Mouse (Mus musculus) myocyte (in vitro differentiated cells): ENCODE results near the gene Ces2f. TPM values are rescaled to one million over a fixed set of nuclear protein-coding genes. Genes with fewer than 3 reads are reported as not detected.

Source experiments
- H3K27me3 ChIP-seq: one replicate; pipeline ENCODE4 v1.6.1; 2011; ENCODE audit not compliant: control insufficient read depth, insufficient read depth, insufficient read length
- H3K36me3 ChIP-seq: one replicate; pipeline ENCODE4 v1.6.1; 2011; ENCODE audit not compliant: control insufficient read depth, insufficient read depth
- H3K4me2 ChIP-seq: one replicate; pipeline ENCODE4 v1.6.1; 2011; ENCODE audit warnings: low read depth, control low read depth
- H3K4me3 ChIP-seq: one replicate; pipeline ENCODE4 v1.5.1; 2011; ENCODE audit warnings: mild to moderate bottlenecking, control low read depth, moderate library complexity
- H3K79me2 ChIP-seq: one replicate; pipeline ENCODE4 v1.6.1; 2011; ENCODE audit not compliant: control insufficient read depth, insufficient read depth
- H3ac ChIP-seq: one replicate; pipeline ENCODE4 v1.6.1; 2011; ENCODE audit not compliant: control insufficient read depth, insufficient read length
- CEBPB ChIP-seq: IDR thresholded peaks from 2 replicates; pipeline ENCODE4 v1.6.1; 2011; ENCODE audit warnings: mild to moderate bottlenecking, moderate library complexity; ENCODE audit not compliant: poor library complexity, insufficient read depth, severe bottlenecking
- E2F4 ChIP-seq: IDR thresholded peaks from one replicate; pipeline ENCODE4 v1.6.1; 2011; ENCODE audit warnings: mild to moderate bottlenecking, control low read depth, moderate library complexity; ENCODE audit not compliant: insufficient read depth
- MAX ChIP-seq: IDR thresholded peaks from one replicate; pipeline ENCODE4 v1.6.1; 2011; ENCODE audit warnings: low read depth, mild to moderate bottlenecking, control low read depth
- MYOD1 ChIP-seq, 3 experiments: IDR thresholded peaks; one replicate each; pipeline ENCODE4 v1.6.1; 2011; ENCODE audit warnings: control low read depth in 2 of 3, low read depth in 2 of 3, mild to moderate bottlenecking in 2 of 3, moderate library complexity in 1 of 3; ENCODE audit not compliant: insufficient read length in 2 of 3, control insufficient read depth in 1 of 3
- MYOG ChIP-seq, 3 experiments: IDR thresholded peaks; one replicate each; pipeline ENCODE4 v1.6.1; 2011; ENCODE audit warnings: control low read depth in 2 of 3, low read depth in 2 of 3, mild to moderate bottlenecking in 2 of 3; ENCODE audit not compliant: insufficient read length in 2 of 3, control insufficient read depth in 1 of 3, insufficient read depth in 1 of 3
- POLR2A ChIP-seq: IDR thresholded peaks from one replicate; pipeline ENCODE4 v1.6.1; 2011; ENCODE audit warnings: low read depth, mild to moderate bottlenecking, control low read depth, moderate library complexity; ENCODE audit not compliant: insufficient read length
- POLR2AphosphoS2 ChIP-seq: IDR thresholded peaks from one replicate; pipeline ENCODE4 v1.6.1; 2011; ENCODE audit warnings: low read depth, control low read depth; ENCODE audit not compliant: insufficient read length
- REST ChIP-seq: IDR thresholded peaks from one replicate; pipeline ENCODE4 v1.6.1; 2011; ENCODE audit warnings: mild to moderate bottlenecking, control low read depth, moderate library complexity; ENCODE audit not compliant: insufficient read depth, insufficient read length
- SRF ChIP-seq: IDR thresholded peaks from one replicate; pipeline ENCODE4 v1.6.1; 2011; ENCODE audit warnings: low read depth; ENCODE audit not compliant: control insufficient read depth, insufficient read length
- TCF12 ChIP-seq: IDR thresholded peaks from one replicate; pipeline ENCODE4 v1.6.1; 2011; ENCODE audit warnings: mild to moderate bottlenecking, control low read depth; ENCODE audit not compliant: poor library complexity, insufficient read depth, severe bottlenecking
- TCF3 ChIP-seq: IDR thresholded peaks from one replicate; pipeline ENCODE4 v1.6.1; 2011; ENCODE audit warnings: low read depth, control low read depth; ENCODE audit not compliant: insufficient read length
- USF1 ChIP-seq: IDR thresholded peaks from one replicate; pipeline ENCODE4 v1.6.1; 2011; ENCODE audit warnings: low read depth, mild to moderate bottlenecking, control low read depth, moderate library complexity
- polyA plus RNA-seq: library from polyadenylated mRNA; unstranded; fragments of >200 nt; fragmentation: generic; extraction: Trizol; gene quantifications from one replicate; pipeline ENCODE4 v1.2.1, GENCODE M21; 2012; ENCODE audit warnings: missing spikeins

Ces2f gene
- polyA plus RNA-seq, 1 experiment, result 0.02 TPM

GRCm38 (mm10) chr8:104927301-104927700 lies 19.9 kb upstream of the Ces2f start:
- Histone ChIP-seq H3K79me2 (no peaks in the 10 kb centered on the region), H3K27me3 (no peaks in the 10 kb centered on the region), H3K36me3 (no peaks in the 10 kb centered on the region), H3ac (no peak overlapping the region), H3K4me3 (no peak overlapping the region), H3K4me2 (no peak overlapping the region)
- TF ChIP-seq MYOD1 (IDR thresholded peaks at IDR 0.05; ENCODE audit: control insufficient read depth in 1 of 3, insufficient read length in 2 of 3, low read depth in 2 of 3) (no peak), POLR2AphosphoS2 (no peak), MAX (no peak), MYOG (IDR thresholded peaks at IDR 0.05; ENCODE audit: control insufficient read depth in 1 of 3, insufficient read depth in 1 of 3, insufficient read length in 2 of 3, low read depth in 2 of 3) (no peak), REST (no peak), E2F4 (no peak), TCF3 (no peak), TCF12 (no peak), CEBPB (no peak), SRF (no peak), USF1 (no peak), POLR2A (no peak)

GRCm38 (mm10) chr8:104944665-104945064 lies 2.5 kb upstream of the Ces2f start:
- H3K4me2 ChIP-seq, result no peak overlapping the region
- H3K36me3 ChIP-seq, result no peaks in the 10 kb centered on the region
- no peaks in the 10 kb centered on the region for H3K27me3 ChIP-seq
- no peak overlapping the region for H3K4me3 ChIP-seq
- H3ac ChIP-seq, result no peak overlapping the region
- H3K79me2 ChIP-seq, result no peaks in the 10 kb centered on the region
- TF ChIP-seq REST (no peak), POLR2A (no peak), USF1 (no peak), TCF3 (no peak), CEBPB (no peak), POLR2AphosphoS2 (no peak), MYOD1 (IDR thresholded peaks at IDR 0.05; ENCODE audit: control insufficient read depth in 1 of 3, insufficient read length in 2 of 3, low read depth in 2 of 3) (no peak), MYOG (IDR thresholded peaks at IDR 0.05; ENCODE audit: control insufficient read depth in 1 of 3, insufficient read depth in 1 of 3, insufficient read length in 2 of 3, low read depth in 2 of 3) (no peak)

- TF ChIP-seq MAX, result no peak
- TF ChIP-seq TCF12, result no peak
- TF ChIP-seq CEBPB, result no peak
- TF ChIP-seq REST, result no peak
- TF ChIP-seq USF1, result no peak
- TF ChIP-seq MYOD1 (IDR thresholded peaks at IDR 0.05; ENCODE audit: control insufficient read depth in 1 of 3, insufficient read length in 2 of 3, low read depth in 2 of 3), result no peak
- TF ChIP-seq MYOG (IDR thresholded peaks at IDR 0.05; ENCODE audit: control insufficient read depth in 1 of 3, insufficient read depth in 1 of 3, insufficient read length in 2 of 3, low read depth in 2 of 3), result no peak
- no peak for TF ChIP-seq SRF
- TF ChIP-seq POLR2A, result no peak
- TF ChIP-seq TCF3, result no peak
- TF ChIP-seq POLR2AphosphoS2, result no peak
- no peak for TF ChIP-seq E2F4
These were observed 1.9 kb downstream of the Ces2f start for GRCm38 (mm10) chr8:104949031-104949430.

GRCm38 (mm10) chr8:104961537-104961961 lies 14.4 kb downstream of the Ces2f start, which contains the start of gene Ces2g:
TSS of gene Ces2g (plus strand) at chr8:104961718.
- Histone ChIP-seq H3K79me2 (no peaks in the 10 kb centered on the region), H3K4me2 (no peak within 1 kb of the TSS), H3ac (no peak within 1 kb of the TSS), H3K27me3 (no peaks in the 10 kb centered on the region), H3K36me3 (no peaks in the 10 kb centered on the region), H3K4me3 (no peak within 1 kb of the TSS)
- no peak for TF ChIP-seq CEBPB
- no peak for TF ChIP-seq MYOG (IDR thresholded peaks at IDR 0.05; ENCODE audit: control insufficient read depth in 1 of 3, insufficient read depth in 1 of 3, insufficient read length in 2 of 3, low read depth in 2 of 3)
- TF ChIP-seq TCF3, result no peak
- TF ChIP-seq REST, result no peak
- no peak for TF ChIP-seq MAX
- no peak for TF ChIP-seq POLR2AphosphoS2
- no peak for TF ChIP-seq SRF
- no peak for TF ChIP-seq E2F4
- no peak for TF ChIP-seq TCF12

More at GRCm38 (mm10) chr8:104949031-104949430, 1.9 kb downstream of the Ces2f start:
- Histone ChIP-seq H3K27me3 (no peaks in the 10 kb centered on the region), H3K4me3 (no peak overlapping the region), H3K36me3 (no peaks in the 10 kb centered on the region), H3K4me2 (no peak overlapping the region), H3K79me2 (no peaks in the 10 kb centered on the region), H3ac (no peak overlapping the region)

GRCm38 (mm10) chr8:104962229-104962901 lies 15.2 kb downstream of the Ces2f start:
- TF ChIP-seq MAX (no peak), POLR2AphosphoS2 (no peak), POLR2A (no peak), TCF3 (no peak), MYOG (IDR thresholded peaks at IDR 0.05; ENCODE audit: control insufficient read depth in 1 of 3, insufficient read depth in 1 of 3, insufficient read length in 2 of 3, low read depth in 2 of 3) (no peak)
- Histone ChIP-seq H3ac (no peak overlapping the region), H3K36me3 (no peaks in the 10 kb centered on the region), H3K27me3 (no peaks in the 10 kb centered on the region), H3K4me2 (no peak overlapping the region), H3K79me2 (no peaks in the 10 kb centered on the region), H3K4me3 (no peak overlapping the region)
